Mouse (Mus musculus): ENCODE data around the gene Olfr1416. TPM values are rescaled to one million over a fixed set of nuclear protein-coding genes. Genes with fewer than 3 reads are reported as not detected.
A peak's percentile ranks its signal among the peaks of the same experiment; 100 is the strongest.

Gene Olfr1416
- polyA plus RNA-seq, 1 experiment from 2014 or later = not detected

Small RNA genes lying within 50 kb of the gene (microRNA-seq; reads per million reads assigned to microRNA genes)
- gene Mir6900 = 6.1 reads per million, percentile 21 among the genes with 10 or more reads in this experiment

Other genes with a start within 250 kb of the Olfr1416 start
- gene Ndufa10, start 11.3 kb downstream of the Olfr1416 start, polyA plus RNA-seq (2016; fragmentation: Nextera tagmentation; extraction: Ambion mirVana) = 228 and 234 TPM in 2 replicates
- not detected in 2 replicates for gene Olfr1415, start 11.0 kb upstream of the Olfr1416 start, polyA plus RNA-seq (2016; fragmentation: Nextera tagmentation; extraction: Ambion mirVana)
- 0.05 TPM in 1 of 2 replicates, not detected in the other for gene Olfr1414, start 33.5 kb upstream of the Olfr1416 start, polyA plus RNA-seq (2016; fragmentation: Nextera tagmentation; extraction: Ambion mirVana)
- not detected in 2 replicates for gene Olfr1413, start 86.2 kb upstream of the Olfr1416 start, polyA plus RNA-seq (2016; fragmentation: Nextera tagmentation; extraction: Ambion mirVana)
- gene Olfr1412, start 100.7 kb upstream of the Olfr1416 start, polyA plus RNA-seq (2016; fragmentation: Nextera tagmentation; extraction: Ambion mirVana) = not detected in 2 replicates
- gene Olfr1411, start 109.3 kb upstream of the Olfr1416 start, polyA plus RNA-seq (2016; fragmentation: Nextera tagmentation; extraction: Ambion mirVana) = not detected in 2 replicates
- not detected in 2 replicates for gene Olfr1410, start 120.7 kb upstream of the Olfr1416 start, polyA plus RNA-seq (2016; fragmentation: Nextera tagmentation; extraction: Ambion mirVana)
- not detected in 2 replicates for gene Olfr12, start 132.7 kb upstream of the Olfr1416 start, polyA plus RNA-seq (2016; fragmentation: Nextera tagmentation; extraction: Ambion mirVana)
- gene Cops9, start 156.9 kb upstream of the Olfr1416 start, polyA plus RNA-seq (2016; fragmentation: Nextera tagmentation; extraction: Ambion mirVana) = 383 and 390 TPM in 2 replicates
- gene Otos, start 163.7 kb upstream of the Olfr1416 start, polyA plus RNA-seq (2016; fragmentation: Nextera tagmentation; extraction: Ambion mirVana) = 0.12 and 0.20 TPM in 2 replicates

Measured in forebrain, embryonic 12.5 days (tissue).